Mouse (Mus musculus) lung, embryonic 16.5 days (tissue): ENCODE measurements around the gene Spsb2. TPM values are rescaled to one million over a fixed set of nuclear protein-coding genes. Genes with fewer than 3 reads are reported as not detected.
"Not testable (repeated sequence)": the region's sequence is repeated elsewhere in the genome, so short reads cannot be mapped to it uniquely, and the experiment has no call there.

Experiments used
- ATAC-seq: fragments of 200-750 bp; cut with Nextera tagmentation; 2 replicates; pipeline ENCODE4 v1.8.0; 2017; ENCODE audit warnings: low read depth, mild to moderate bottlenecking, moderate library complexity
- H3K27ac ChIP-seq: fragments of 300-500 bp; sonication (generic); 2 replicates; pipeline ENCODE4 v1.5.1; 2014; ENCODE audit warnings: mild to moderate bottlenecking, control low read depth, low read length
- H3K27me3 ChIP-seq: fragments of 300-500 bp; sonication (generic); 2 replicates; pipeline ENCODE4 v1.6.1; 2014; ENCODE audit warnings: low read depth, low read length, mixed read lengths; ENCODE audit not compliant: control insufficient read depth, insufficient read depth
- H3K36me3 ChIP-seq: fragments of 300-500 bp; sonication (generic); 2 replicates; pipeline ENCODE4 v1.6.1; 2014; ENCODE audit warnings: low read length; ENCODE audit not compliant: control insufficient read depth, insufficient read depth
- H3K4me1 ChIP-seq: fragments of 300-500 bp; sonication (generic); replicated peaks from 2 replicates; pipeline ENCODE4 v1.6.1; 2014; ENCODE audit warnings: low read length, mixed read lengths; ENCODE audit not compliant: control insufficient read depth, insufficient read depth
- H3K4me2 ChIP-seq: fragments of 300-500 bp; sonication (generic); 2 replicates; pipeline ENCODE4 v1.6.1; 2014; ENCODE audit warnings: low read depth, low read length, control low read depth
- H3K4me3 ChIP-seq: fragments of 300-500 bp; sonication (generic); 2 replicates; pipeline ENCODE4 v1.5.1; 2014; ENCODE audit warnings: mild to moderate bottlenecking, low read length, control low read depth
- H3K9ac ChIP-seq: fragments of 300-500 bp; sonication (generic); 2 replicates; pipeline ENCODE4 v1.6.1; 2014; ENCODE audit warnings: low read length, control low read depth
- H3K9me3 ChIP-seq: fragments of 300-500 bp; sonication (generic); 2 replicates; pipeline ENCODE4 v1.6.1; 2016; ENCODE audit warnings: low read length; ENCODE audit not compliant: control insufficient read depth
- WGBS: fragments of 180-500 bp; shearing (Covaris S2); extraction: QIAGEN DNeasy Blood & Tissue Kit; methylation state at CpG from one replicate; pipeline ENCODE4 v1.1.7; 2014; 5-methylcytosine and 5-hydroxymethylcytosine counted together
- polyA plus RNA-seq: library from polyadenylated mRNA; unstranded; fragments of >200 nt; fragmentation: Nextera tagmentation; extraction: Ambion mirVana; gene quantifications from 2 replicates; pipeline ENCODE4 v1.2.1, GENCODE M21; 2015

The Spsb2 gene
- polyA plus RNA-seq, 1 experiment from 2014 or later = 13.6 TPM

DNA sequence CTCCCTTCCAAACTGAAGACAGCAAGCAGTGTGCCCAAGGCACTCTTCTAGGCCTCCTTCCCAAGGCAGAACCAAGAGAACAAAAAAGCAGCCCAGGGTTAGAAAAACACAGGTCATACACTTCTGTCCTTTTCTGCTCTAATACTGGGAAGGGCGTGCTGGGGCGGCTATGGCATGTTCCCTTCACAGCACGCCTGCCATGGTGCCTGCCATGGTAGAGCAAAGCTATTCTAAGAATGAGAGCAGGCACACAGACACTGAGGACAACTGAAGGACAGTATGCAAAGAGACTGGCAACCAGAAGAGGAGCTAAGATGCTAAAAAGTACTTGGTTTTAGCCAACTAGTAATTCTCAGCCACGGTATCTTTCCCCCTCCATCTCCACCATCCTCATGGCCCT, 13.6 kb downstream of the Spsb2 start:
- Histone ChIP-seq H3K4me1 (no peaks in the 10 kb centered on the region), H3K27me3 (no peaks in the 10 kb centered on the region), H3K4me3 (no peak overlapping the region), H3K9me3 (no peaks in the 10 kb centered on the region), H3K9ac (no peak overlapping the region), H3K27ac (no peak overlapping the region), H3K4me2 (no peak overlapping the region), H3K36me3 (peaks cover 62% of the 10 kb centered on the region)
- 92% methylated on average over 4 of the region's 4 CpGs for WGBS
- no peak for ATAC-seq

DNA sequence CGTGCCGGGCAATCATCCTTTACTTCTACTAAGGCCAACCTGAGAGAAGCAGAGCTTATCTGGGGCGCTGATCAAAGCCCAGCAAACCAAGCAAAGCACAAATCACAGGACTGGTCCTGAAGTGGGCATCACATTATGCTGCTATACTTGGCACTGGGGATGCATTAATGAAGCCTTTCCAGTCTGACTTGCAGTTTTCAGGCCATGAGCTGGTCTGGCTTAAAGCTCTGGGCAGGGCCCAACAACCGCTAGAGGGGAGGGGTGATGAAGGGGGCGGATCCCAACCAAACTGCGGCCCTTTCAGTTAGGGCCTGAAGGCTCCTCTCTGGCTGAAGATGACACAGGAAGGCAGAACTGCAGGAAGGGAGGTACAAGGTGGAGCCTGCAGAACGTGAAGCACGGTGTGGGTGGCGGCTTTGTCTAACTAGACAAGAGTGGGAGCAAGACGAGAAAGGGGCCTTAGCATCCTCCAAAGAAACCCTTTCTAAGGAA, 19.7 kb downstream of the Spsb2 start:
- H3K4me2 ChIP-seq = peak overlapping the region; percentile 68
- peaks cover 14% of the 10 kb centered on the region for H3K4me1 ChIP-seq
- H3K27ac ChIP-seq = peak overlapping the region; percentile 27; the same call in 1 of the 2 replicates
- H3K9me3 ChIP-seq = no peaks in the 10 kb centered on the region
- peaks cover 22% of the 10 kb centered on the region for H3K36me3 ChIP-seq
- H3K27me3 ChIP-seq = no peaks in the 10 kb centered on the region
- peak overlapping the region; percentile 76 for H3K4me3 ChIP-seq
- 18% methylated on average over 10 of the region's 10 CpGs for WGBS
- ATAC-seq = no peak
- H3K9ac ChIP-seq = peak overlapping the region; percentile 57

DNA sequence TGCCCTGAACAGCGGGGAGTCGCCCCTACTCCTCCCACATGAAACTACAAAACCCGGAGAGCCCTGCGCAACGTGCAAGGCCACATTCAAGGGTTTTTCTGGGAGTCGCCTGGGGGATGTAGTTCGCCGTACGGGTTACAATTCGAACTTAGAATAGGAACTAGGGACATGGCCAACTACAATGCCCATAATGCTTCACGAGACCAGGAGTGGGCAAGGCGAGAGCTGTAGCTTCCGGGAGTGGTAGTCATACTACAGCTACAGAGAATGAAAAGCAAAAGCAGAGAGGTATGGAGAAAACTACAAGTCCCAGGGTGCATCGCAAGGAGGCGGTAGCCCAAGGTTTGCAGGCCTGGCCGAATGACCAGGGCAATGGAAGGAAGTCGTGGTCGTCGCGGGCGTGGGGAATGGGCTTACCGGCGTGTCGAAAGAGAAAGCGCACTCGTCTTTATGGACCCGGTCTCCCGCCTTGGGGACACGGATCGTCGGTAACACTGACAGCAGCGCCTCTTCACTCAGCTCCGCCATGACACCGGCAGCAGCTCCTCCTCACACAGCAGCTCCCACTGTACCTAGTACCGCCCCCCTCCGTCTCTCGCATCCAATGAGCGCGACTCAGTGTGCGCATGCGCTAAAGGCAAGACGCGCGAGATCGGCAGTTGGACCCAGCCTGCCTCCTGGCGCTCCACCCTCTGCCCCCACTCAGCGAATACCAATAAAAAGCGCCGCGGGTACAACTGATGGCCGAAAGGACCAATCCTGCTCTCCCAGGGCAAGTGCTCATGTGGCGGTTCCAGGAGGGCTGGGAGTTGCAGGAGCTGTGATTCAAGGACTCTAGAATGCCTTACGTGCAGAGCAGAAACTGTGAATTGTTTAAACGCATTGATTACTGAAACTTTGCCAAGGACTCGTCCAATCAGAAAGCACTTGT, 20.7 kb downstream of the Spsb2 start, which contains the start of the genes Usp5 and Cdca3:
Gene Usp5 (minus strand): TSS at position 617 of the 931 bp plus-strand sequence.
Gene Cdca3 (plus strand): TSS at position 680 of the 931 bp plus-strand sequence.
- Histone ChIP-seq H3K4me2 (peak within 1 kb of the TSS; percentile 83), H3K9me3 (no peaks in the 10 kb centered on the region), H3K27me3 (no peaks in the 10 kb centered on the region), H3K27ac (peak within 1 kb of the TSS; percentile 92), H3K9ac (peak within 1 kb of the TSS; percentile 85), H3K4me1 (peaks cover 14% of the 10 kb centered on the region), H3K36me3 (peaks cover 18% of the 10 kb centered on the region), H3K4me3 (peak within 1 kb of the TSS; percentile 76)
- ATAC-seq = peak; percentile 95
- WGBS = under 1% methylated on average over 55 of the region's 55 CpGs

DNA sequence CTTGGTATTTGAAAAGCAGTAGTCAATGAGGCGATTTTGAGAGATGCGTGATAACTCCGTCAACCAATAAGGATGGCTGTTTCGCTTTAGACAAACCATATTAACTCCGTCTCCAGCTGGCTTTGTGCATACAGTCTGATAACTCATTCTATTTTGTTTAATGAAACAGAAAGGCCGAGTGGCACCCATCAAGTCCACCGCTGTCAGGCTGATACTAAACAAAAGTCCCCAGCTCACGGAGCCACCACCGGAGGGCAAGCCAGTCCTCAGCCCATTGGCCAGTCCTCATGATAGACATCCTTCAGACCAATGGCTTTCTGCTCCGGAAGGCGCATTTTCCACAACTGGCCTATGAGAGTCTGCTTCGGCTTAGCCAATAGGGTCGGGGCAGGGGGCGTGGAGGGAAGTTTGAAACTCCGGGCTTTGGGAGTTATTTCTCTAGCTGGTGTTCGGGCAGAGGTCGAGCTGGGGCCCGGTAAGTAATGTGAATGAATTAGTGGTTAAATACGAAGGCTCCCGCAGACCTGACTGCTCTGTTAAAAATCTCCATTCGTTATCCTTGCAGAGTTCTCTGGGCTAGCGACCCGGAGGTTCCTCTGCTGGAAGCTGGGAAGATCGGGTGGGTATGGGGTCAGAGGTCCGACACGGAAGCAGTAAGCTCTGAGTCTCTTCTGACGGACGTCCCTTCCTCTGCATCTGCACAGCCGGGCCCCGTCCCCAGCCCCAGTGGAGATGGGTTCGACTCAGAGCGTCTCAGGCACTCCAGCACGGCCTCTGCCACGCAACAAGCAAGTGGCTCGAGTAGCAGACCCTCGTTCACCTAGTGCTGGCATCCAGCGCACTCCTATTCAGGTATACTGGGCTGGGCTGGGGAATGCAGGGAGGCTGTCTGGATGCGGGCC, 21.6 kb downstream of the Spsb2 start:
- H3K4me2 ChIP-seq = peak overlapping the region; percentile 83
- peak overlapping the region; percentile 85 for H3K9ac ChIP-seq
- peaks cover 18% of the 10 kb centered on the region for H3K36me3 ChIP-seq
- no peaks in the 10 kb centered on the region for H3K9me3 ChIP-seq
- under 1% methylated on average over 38 of the region's 38 CpGs for WGBS
- H3K27me3 ChIP-seq = no peaks in the 10 kb centered on the region
- peak overlapping the region; percentile 92 for H3K27ac ChIP-seq
- H3K4me1 ChIP-seq = peaks cover 14% of the 10 kb centered on the region
- peak overlapping the region; percentile 76 for H3K4me3 ChIP-seq
- ATAC-seq = peak; percentile 86

DNA sequence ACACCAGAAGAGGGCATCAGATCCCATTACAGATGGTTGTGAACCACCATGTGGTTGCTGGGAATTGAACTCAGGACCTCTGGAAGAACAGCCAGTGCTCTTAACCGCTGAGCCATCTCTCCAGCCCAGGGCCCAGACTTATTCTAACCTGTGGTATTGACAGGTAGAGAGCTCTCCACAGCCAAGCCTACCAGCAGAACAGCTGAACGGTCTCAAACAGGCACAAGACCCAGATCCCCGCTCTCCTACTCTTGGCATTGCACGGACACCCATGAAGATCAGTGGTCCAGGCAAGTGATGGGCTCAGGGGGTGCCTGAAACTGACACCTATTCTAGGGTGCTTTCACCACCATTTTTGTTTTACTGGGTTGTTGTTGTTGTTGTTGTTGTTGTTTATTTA, 22.7 kb downstream of the Spsb2 start:
- not testable (repeated sequence) for H3K9me3 ChIP-seq, H3K27me3 ChIP-seq, H3K27ac ChIP-seq, H3K9ac ChIP-seq, ATAC-seq
- Histone ChIP-seq H3K4me1 (peaks cover 19% of the 10 kb centered on the region), H3K36me3 (peaks cover 18% of the 10 kb centered on the region), H3K4me2 (peak overlapping the region; percentile 83), H3K4me3 (peak overlapping the region; percentile 76)
- WGBS = 92% methylated on average over 4 of the region's 4 CpGs

DNA sequence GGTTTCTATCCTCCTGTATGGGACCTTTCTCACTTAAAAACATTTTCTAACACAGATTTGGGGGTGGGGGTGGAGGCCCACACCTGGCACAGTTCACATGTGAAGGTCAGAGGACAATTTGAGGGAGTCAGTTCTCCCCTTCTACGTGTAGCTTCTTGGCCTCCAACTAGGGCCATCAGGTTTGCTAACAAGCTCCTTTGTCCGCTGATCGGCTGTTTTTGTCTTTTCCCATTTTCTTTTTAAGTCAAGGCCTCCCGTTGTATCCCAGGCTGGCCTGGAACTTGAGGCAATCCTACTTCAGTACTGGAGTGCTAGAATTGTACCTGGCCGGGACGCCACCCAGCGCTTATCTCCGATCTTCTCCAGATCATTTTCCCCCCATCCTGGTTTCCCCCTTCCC, 23.2 kb downstream of the Spsb2 start:
- Histone ChIP-seq H3K4me3 (no peak overlapping the region), H3K9ac (no peak overlapping the region), H3K4me1 (peaks cover 19% of the 10 kb centered on the region), H3K9me3 (no peaks in the 10 kb centered on the region), H3K4me2 (no peak overlapping the region), H3K36me3 (peaks cover 18% of the 10 kb centered on the region), H3K27me3 (no peaks in the 10 kb centered on the region), H3K27ac (no peak overlapping the region)
- no peak for ATAC-seq
- WGBS = 90% methylated on average over 8 of the region's 8 CpGs

DNA sequence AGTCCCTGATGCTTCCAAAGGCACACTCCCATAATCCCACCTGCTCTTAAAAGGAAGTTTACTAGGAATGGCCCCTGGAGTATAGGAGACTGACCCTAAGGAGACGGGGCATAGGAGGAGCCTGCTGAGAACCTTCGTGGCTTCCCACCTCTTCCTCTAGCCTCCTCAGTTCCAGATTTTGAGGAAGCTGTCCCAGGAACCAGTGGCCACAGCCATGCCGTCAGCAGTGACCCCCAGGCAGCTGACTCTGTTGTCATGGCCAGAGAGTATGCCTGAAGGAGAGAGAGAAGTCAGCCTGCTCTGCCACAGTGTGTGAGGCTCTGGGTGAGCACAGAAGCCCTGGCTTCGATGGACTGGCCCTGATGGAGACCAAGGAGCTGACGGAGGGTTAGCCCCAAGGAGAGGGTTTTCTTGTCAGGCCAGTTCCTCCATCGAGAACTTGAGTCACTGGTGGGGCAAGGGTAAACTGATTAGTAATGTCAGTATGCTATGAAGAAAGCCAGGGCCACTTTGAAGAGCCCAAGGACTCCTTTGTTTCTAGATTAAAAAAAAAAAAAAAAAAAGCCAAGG, 26.1 kb downstream of the Spsb2 start:
- H3K9me3 ChIP-seq = no peaks in the 10 kb centered on the region
- WGBS = 79% methylated on average over 6 of the region's 6 CpGs
- peaks cover 18% of the 10 kb centered on the region for H3K36me3 ChIP-seq
- no peak overlapping the region for H3K4me2 ChIP-seq
- no peak for ATAC-seq
- peaks cover 27% of the 10 kb centered on the region for H3K4me1 ChIP-seq
- H3K4me3 ChIP-seq = no peak overlapping the region
- no peaks in the 10 kb centered on the region for H3K27me3 ChIP-seq
- no peak overlapping the region for H3K27ac ChIP-seq
- H3K9ac ChIP-seq = no peak overlapping the region

DNA sequence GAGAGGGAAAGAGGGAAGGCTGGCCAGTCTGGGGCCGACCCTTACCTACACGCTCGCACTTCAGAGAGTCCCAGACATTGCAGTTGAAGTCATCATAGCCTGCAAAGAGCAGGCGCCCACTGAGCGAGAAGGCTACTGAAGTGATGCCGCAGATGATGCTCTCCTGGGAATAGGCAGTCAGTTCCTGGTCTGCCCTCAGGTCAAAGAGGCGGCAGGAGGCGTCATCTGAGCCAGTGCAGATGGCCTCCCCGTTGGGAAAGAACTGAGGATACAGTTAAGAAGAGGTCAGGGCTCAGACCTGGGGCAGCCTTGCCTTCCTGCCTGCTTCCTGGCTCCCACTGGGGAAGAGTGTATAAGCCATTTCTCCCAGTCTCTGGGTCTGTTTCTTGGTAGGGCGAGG, 27.1 kb downstream of the Spsb2 start:
- Histone ChIP-seq H3K4me1 (peaks cover 28% of the 10 kb centered on the region), H3K9ac (no peak overlapping the region), H3K27ac (no peak overlapping the region), H3K9me3 (no peaks in the 10 kb centered on the region), H3K36me3 (peaks cover 18% of the 10 kb centered on the region), H3K4me2 (no peak overlapping the region), H3K4me3 (no peak overlapping the region), H3K27me3 (no peaks in the 10 kb centered on the region)
- ATAC-seq = no peak
- WGBS = 60% methylated on average over 10 of the region's 10 CpGs
